Mouse (Mus musculus) kidney, postnatal 36 days (tissue): ENCODE results near the gene Iqce.
A peak's percentile ranks its signal among the peaks of the same experiment; 100 is the strongest.

Experiments used
- DNase-seq, 2 experiments: peaks; one replicate each; pipeline ENCODE4 v3.0.0; 2021 to 2022; ENCODE audit warnings: mixed read lengths in 2 of 2

Gene Iqce

DNA sequence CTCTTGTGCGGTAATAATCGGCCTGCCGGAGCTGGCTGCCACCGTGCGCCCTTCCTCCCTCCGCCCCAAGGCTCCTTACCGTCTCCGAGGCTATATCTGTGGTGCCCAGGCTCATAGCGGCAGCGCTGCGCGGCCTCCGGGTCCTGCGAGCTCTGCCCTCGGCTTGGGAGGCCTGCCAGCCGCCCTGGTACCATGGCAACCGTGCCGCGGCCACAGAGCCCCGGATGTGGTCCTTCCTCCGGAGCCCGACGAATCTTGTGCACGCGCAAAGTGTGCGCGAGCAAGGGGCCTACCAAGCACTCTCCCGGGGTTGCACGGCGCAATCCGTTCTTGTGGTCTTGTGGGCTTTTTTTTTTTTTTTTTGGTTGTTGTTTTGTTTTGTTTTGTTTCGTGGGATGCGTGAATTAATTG, at the start of gene Iqce:
Iqce (minus strand) TSS at position 276 of the 411 bp plus-strand sequence.
- peak; percentile 97 to 99 for DNase-seq

DNA sequence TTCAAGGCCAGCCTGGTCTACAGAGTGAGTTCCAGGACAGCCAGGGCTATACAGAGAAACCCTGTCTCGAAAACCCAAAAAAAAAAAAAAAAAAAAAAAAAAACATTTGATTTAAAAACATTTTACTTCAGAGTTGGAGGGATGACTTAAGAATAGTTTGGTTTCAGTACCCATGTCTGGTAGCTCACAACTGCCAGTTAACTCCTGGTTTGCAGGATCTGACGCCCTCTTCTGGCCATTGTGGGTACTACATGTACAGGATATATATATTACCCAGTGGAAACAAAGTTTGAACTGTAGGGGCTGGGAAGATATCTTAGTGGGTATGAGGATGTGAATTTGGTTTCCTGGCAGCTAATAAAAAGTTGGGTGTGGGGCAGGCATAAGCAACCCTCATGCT, 48.7 kb upstream of the Iqce start:
- peak in 1 of 2 experiments; percentile 76 for DNase-seq

GRCm38 (mm10) chr5:140749062-140749875, 47.1 kb upstream of the Iqce start:
- peak; percentile 84 to 91 for DNase-seq

GRCm38 (mm10) chr5:140748425-140748824, 46.2 kb upstream of the Iqce start:
- DNase-seq = peak; percentile 84 to 92

DNA sequence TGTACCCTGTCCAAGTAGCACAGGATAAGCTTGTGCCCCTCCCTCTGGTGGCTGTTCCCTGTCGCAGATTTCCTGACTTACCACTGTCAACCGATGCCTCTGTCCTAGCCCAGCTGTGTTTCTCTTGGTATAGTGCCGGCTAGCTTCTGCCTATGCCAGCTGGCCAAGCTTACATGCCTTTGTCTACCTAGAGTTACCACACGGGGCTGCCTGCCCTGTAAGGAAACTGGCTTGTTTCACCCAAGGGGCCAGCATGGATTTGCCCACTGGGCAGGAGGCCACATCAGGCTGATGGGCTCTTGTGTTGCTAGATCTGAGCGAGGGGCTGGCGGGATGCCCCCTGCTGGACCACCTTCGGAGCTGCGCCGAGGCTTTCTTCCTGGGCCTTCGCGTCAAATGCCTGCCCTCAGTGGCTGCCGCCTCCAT, 41.5 kb upstream of the Iqce start:
- peak in 1 of 2 experiments; percentile 30 for DNase-seq

- DNase-seq = no peak
These were observed 39.7 kb upstream of the Iqce start for GRCm38 (mm10) chr5:140741877-140742276.

DNA sequence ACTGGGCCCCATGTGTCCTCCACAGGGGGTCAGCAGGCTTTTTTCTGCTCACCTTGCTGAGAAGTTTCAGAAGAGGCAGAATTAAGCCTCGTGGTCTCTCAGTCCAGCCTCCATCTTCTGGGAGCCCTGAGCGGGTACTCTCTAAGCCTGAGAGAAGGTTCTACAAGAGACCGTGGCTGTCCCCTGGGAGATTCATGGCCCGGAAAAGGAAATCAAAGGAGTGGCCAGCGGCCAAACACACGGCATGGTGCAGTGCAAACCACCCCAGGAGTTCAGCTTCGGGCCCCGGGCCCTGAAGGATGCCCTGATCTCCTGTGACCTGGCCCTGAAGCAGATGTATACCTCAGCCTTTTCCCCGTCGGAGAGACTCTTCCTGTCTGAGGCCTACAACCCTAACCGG, 38.9 kb upstream of the Iqce start:
- DNase-seq = peak; percentile 44 to 68

DNA sequence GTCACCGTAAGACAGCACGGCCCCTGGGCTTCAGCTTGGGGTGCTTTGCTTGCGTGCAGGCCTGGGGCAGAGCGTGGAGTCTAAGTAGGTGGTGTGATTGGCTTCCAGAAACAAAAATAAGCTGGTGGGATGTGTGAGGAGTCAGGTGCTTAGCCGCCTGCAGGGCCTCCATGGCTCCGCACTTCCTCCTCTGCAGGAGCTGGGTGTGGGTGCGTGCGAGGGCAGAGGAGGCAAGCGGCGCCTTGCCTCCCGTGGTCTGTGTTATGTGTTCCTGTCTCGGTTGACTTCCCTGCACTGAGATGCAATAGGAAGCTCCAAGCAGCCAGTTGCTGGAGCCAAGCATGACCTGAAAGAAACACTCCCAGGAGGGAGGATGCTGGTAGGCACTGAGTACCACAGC, 37.6 kb upstream of the Iqce start:
- DNase-seq = peak in 1 of 2 experiments; percentile 42

DNA sequence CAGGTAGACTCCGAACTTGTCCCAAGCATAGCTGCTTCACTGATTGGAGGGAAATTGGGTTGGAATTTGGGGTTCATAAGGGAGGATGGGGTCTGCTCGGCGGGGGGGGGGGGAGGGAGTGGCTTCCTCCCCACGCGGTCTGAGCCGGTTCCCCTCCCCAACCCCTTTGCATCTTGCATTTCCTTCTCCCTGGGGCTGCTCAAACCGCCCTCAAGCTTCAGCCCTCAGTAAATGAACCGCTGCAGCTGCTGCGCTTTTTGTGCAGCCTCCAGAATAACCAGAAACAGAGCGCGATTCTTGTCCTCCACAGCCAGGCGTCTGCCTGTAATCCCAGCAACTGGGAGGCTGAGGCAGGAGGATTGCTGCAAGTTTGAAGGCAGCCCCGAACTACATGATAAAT, 34.0 kb upstream of the Iqce start:
- no peak for DNase-seq

- peak; percentile 27 to 41 for DNase-seq
These were observed 33.1 kb upstream of the Iqce start for GRCm38 (mm10) chr5:140735297-140735696.

GRCm38 (mm10) chr5:140733336-140733735, 31.2 kb upstream of the Iqce start:
- DNase-seq = no peak

- peak in 1 of 2 experiments; percentile 30 for DNase-seq
These were observed 30.0 kb upstream of the Iqce start for GRCm38 (mm10) chr5:140732195-140732594.

GRCm38 (mm10) chr5:140731040-140731797, 29.0 kb upstream of the Iqce start:
- DNase-seq = no peak

DNA sequence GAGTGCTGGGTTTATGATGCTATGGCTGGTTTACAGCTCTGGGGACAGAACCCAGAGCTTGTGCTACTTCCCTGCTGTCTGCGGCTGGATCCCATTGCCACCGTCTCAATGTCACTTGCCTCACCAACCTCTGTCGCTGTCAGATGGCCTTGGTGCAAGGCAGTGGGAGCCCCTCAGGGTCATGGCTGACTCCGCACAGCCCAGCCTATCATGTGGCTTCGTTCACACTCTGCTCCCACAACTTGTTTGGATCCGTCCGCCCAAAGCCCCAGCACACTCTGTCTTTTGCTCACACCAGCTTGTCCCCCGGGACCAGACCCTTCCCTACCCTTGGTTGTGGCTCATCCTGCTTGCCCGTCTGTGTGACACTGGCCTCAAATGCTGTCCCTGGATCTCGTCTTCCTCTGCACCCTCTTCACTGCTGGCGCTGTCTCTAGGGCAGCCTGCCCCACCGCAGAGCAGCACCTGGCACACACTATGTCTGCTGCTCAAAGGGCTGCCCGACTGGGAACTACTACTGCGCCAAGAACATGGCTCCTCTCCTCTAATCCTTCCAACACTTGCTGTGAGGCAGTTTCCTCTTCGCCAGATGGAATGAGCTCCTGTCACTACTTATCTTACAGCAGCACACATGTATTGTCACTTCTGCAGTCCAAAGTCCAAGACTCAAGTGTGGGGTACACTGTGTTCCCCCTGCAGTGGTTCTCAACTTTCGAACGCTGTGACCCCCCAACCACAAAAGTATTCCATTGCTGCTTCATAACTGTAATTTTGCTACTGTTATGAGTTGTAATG, 25.0 kb upstream of the Iqce start:
- DNase-seq = no peak

DNA sequence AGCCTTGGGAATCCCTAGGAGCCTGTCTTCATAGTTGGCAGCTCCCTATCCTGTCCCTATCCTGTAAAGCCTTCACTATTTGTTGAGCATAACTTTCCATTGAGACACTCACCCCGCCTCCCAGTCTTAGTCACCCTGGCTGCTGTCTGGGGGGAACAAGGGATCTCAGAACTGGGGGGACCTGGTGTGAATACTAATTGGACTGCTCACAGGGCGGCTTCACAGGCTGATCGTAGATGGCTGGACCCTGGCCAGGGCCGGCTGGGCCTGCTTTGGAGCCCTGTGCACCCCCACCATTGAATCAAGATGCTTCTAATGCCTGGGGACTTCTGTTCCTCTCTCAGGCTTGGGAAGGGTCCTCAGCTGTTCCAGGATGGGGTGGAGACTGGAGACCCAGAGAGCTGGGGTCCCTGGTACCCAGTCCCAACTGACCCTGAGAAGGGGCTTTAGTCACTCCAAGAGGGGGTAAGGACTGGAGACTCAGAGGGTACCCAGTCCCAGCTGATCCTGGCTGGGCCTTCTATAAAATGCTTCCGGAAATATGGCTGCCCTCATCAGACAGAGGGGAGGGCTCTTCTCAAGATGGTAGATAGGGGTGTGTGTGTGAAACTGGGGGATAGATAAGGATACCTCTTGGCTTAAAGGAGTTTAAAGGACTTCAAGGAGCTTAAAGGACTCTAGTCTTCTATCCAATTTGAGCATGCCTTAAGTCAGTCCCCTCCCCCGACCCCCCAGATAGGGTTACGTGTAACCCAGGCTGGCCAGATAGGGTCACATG, 24.1 kb upstream of the Iqce start:
- DNase-seq = no peak

GRCm38 (mm10) chr5:140723822-140724221, 21.6 kb upstream of the Iqce start, which contains the start of gene Amz1:
Amz1 (plus strand) TSS chr5:140724127.
- DNase-seq = no peak

- DNase-seq = no peak
These were observed 19.9 kb upstream of the Iqce start for GRCm38 (mm10) chr5:140722121-140722520.

GRCm38 (mm10) chr5:140720773-140721172, 18.6 kb upstream of the Iqce start:
- DNase-seq = no peak

GRCm38 (mm10) chr5:140711040-140711439, 8.9 kb upstream of the Iqce start:
- DNase-seq = no peak

DNA sequence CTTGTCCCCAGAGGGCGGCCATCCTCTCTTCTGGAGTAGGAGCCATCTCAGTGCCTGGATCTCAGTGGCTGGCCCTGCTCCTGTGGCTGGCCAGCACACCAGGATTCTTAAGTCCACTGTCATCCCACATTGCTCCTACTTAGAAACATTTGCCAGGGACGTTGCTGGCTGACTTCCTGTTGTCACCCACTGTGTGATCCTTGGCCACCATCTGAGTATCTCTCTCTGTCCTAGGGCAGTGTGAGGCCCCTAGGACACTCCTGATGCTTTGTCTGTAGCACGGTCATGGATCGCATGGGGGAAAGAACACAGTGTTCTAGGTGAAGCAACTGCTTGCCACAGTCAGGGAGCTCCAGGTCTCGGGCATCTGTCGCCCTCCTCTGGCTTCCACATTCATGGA, 8.1 kb upstream of the Iqce start:
- DNase-seq = no peak

DNA sequence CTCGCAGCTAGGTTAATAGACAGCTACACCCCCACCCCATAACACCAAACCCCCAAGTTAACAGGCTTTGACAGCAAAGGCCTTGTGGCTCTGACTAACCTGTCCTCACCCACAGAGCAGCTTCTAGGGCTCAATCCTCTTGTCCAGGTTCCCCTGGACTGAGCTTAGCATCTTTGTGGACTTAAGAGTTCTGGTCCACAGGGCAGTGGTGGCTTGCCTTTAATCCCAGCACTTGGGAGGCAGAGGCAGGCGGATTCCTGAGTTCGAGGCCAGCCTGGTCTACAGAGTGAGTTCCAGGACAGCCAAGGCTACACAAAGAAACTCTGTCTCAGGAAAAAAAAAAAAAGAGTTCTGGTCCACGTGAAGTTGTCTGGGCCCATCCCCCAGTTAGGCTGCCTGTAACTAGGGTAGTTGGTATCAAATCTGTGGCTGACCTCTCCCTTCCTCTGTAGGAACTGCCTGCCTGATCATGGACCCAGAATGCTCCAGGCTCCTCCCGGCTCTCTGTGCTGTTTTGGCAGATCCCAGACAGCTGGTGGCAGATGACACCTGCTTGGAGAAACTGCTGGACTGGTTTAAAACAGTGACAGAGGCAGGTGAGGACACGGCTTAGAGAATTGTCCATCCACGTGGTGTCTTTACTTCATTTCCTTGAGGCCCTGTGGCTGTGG, 3.5 kb upstream of the Iqce start:
- peak; percentile 6 to 14 for DNase-seq
